Mouse (Mus musculus) myocyte (in vitro differentiated cells): ENCODE data around the gene Ryr2. TPM values are rescaled to one million over a fixed set of nuclear protein-coding genes. Genes with fewer than 3 reads are reported as not detected.
"Not testable (repeated sequence)": the region's sequence is repeated elsewhere in the genome, so short reads cannot be mapped to it uniquely, and the experiment has no call there.

ENCODE experiments used
- H3K27me3 ChIP-seq: one replicate; pipeline ENCODE4 v1.6.1; 2011; ENCODE audit not compliant: control insufficient read depth, insufficient read depth, insufficient read length
- H3K36me3 ChIP-seq: one replicate; pipeline ENCODE4 v1.6.1; 2011; ENCODE audit not compliant: control insufficient read depth, insufficient read depth
- H3K4me2 ChIP-seq: one replicate; pipeline ENCODE4 v1.6.1; 2011; ENCODE audit warnings: low read depth, control low read depth
- H3K4me3 ChIP-seq: one replicate; pipeline ENCODE4 v1.5.1; 2011; ENCODE audit warnings: mild to moderate bottlenecking, control low read depth, moderate library complexity
- H3K79me2 ChIP-seq: one replicate; pipeline ENCODE4 v1.6.1; 2011; ENCODE audit not compliant: control insufficient read depth, insufficient read depth
- H3ac ChIP-seq: one replicate; pipeline ENCODE4 v1.6.1; 2011; ENCODE audit not compliant: control insufficient read depth, insufficient read length
- CEBPB ChIP-seq: IDR thresholded peaks from 2 replicates; pipeline ENCODE4 v1.6.1; 2011; ENCODE audit warnings: mild to moderate bottlenecking, moderate library complexity; ENCODE audit not compliant: poor library complexity, insufficient read depth, severe bottlenecking
- E2F4 ChIP-seq: IDR thresholded peaks from one replicate; pipeline ENCODE4 v1.6.1; 2011; ENCODE audit warnings: mild to moderate bottlenecking, control low read depth, moderate library complexity; ENCODE audit not compliant: insufficient read depth
- MAX ChIP-seq: IDR thresholded peaks from one replicate; pipeline ENCODE4 v1.6.1; 2011; ENCODE audit warnings: low read depth, mild to moderate bottlenecking, control low read depth
- MYOD1 ChIP-seq, 3 experiments: IDR thresholded peaks; one replicate each; pipeline ENCODE4 v1.6.1; 2011; ENCODE audit warnings: control low read depth in 2 of 3, low read depth in 2 of 3, mild to moderate bottlenecking in 2 of 3, moderate library complexity in 1 of 3; ENCODE audit not compliant: insufficient read length in 2 of 3, control insufficient read depth in 1 of 3
- MYOG ChIP-seq, 3 experiments: IDR thresholded peaks; one replicate each; pipeline ENCODE4 v1.6.1; 2011; ENCODE audit warnings: control low read depth in 2 of 3, low read depth in 2 of 3, mild to moderate bottlenecking in 2 of 3; ENCODE audit not compliant: insufficient read length in 2 of 3, control insufficient read depth in 1 of 3, insufficient read depth in 1 of 3
- POLR2A ChIP-seq: IDR thresholded peaks from one replicate; pipeline ENCODE4 v1.6.1; 2011; ENCODE audit warnings: low read depth, mild to moderate bottlenecking, control low read depth, moderate library complexity; ENCODE audit not compliant: insufficient read length
- POLR2AphosphoS2 ChIP-seq: IDR thresholded peaks from one replicate; pipeline ENCODE4 v1.6.1; 2011; ENCODE audit warnings: low read depth, control low read depth; ENCODE audit not compliant: insufficient read length
- REST ChIP-seq: IDR thresholded peaks from one replicate; pipeline ENCODE4 v1.6.1; 2011; ENCODE audit warnings: mild to moderate bottlenecking, control low read depth, moderate library complexity; ENCODE audit not compliant: insufficient read depth, insufficient read length
- SRF ChIP-seq: IDR thresholded peaks from one replicate; pipeline ENCODE4 v1.6.1; 2011; ENCODE audit warnings: low read depth; ENCODE audit not compliant: control insufficient read depth, insufficient read length
- TCF12 ChIP-seq: IDR thresholded peaks from one replicate; pipeline ENCODE4 v1.6.1; 2011; ENCODE audit warnings: mild to moderate bottlenecking, control low read depth; ENCODE audit not compliant: poor library complexity, insufficient read depth, severe bottlenecking
- TCF3 ChIP-seq: IDR thresholded peaks from one replicate; pipeline ENCODE4 v1.6.1; 2011; ENCODE audit warnings: low read depth, control low read depth; ENCODE audit not compliant: insufficient read length
- USF1 ChIP-seq: IDR thresholded peaks from one replicate; pipeline ENCODE4 v1.6.1; 2011; ENCODE audit warnings: low read depth, mild to moderate bottlenecking, control low read depth, moderate library complexity
- polyA plus RNA-seq: library from polyadenylated mRNA; unstranded; fragments of >200 nt; fragmentation: generic; extraction: Trizol; gene quantifications from one replicate; pipeline ENCODE4 v1.2.1, GENCODE M21; 2012; ENCODE audit warnings: missing spikeins

Ryr2 gene
- polyA plus RNA-seq, 1 experiment: not detected

DNA sequence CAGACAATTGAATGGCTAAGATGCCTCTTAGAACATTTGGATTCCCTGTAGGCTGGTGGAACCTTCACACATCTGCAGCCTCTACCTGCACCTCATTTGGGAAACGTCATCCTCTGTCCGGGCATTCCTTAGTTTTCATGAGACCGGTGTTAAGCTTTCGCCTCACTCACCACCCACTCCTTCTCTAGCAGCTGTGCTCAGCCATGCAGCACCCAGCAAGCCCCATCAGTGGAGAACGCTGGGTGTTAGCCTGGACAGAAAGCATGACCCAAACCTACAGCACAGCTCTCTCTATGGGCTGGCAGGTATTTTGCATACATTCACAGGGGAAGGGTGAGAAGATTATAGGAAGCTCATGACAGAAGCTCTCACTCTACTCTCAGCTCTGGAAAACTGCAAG lies 36.6 kb upstream of the Ryr2 start:
- Histone ChIP-seq H3ac (no peak overlapping the region), H3K4me2 (no peak overlapping the region), H3K79me2 (no peaks in the 10 kb centered on the region), H3K36me3 (no peaks in the 10 kb centered on the region), H3K27me3 (no peaks in the 10 kb centered on the region), H3K4me3 (no peak overlapping the region)
- TF ChIP-seq POLR2AphosphoS2 (no peak), E2F4 (no peak), MYOD1 (IDR thresholded peaks at IDR 0.05; ENCODE audit: control insufficient read depth in 1 of 3, insufficient read length in 2 of 3, low read depth in 2 of 3) (no peak)

DNA sequence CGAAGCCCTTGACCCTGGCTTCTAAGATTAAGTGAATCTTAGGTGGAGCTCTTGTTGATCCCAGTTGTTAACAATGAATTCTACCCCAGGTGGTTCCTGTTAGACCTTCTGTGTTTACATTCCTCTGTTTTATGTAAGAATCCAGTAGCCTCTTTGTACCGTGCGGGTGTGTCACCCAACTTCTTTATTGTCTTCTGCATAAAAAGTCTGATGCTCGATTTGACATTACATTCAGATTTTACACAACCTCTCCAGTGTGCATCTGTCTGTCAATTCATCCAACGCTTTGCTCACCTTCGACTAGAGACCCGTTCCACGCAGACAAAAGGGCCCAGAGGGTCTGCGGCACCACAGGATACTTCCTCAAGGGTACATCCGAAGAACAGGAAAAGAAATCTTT lies 29.7 kb upstream of the Ryr2 start:
- H3ac ChIP-seq, H3K79me2 ChIP-seq, H3K36me3 ChIP-seq, H3K4me2 ChIP-seq, H3K27me3 ChIP-seq, H3K4me3 ChIP-seq: not testable (repeated sequence)

DNA sequence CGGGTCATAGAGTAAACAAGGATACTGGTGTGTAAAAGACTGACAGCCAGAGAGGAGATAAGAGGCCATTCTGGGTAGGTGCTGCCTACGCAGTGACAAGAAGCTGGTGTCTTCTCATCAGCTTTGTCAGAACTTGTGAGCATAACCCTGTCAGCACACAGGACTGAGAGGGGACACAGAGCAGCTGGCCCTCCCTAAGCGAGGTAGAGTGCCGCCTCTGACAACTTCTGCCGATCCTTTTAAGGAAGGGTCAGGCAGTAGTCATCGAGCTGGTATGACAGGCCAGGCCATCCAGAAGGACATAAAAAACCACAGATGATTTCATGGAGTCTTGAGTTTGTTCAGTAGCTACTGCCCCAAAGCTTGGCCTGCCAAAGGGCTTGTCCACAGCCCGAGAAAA lies 26.8 kb upstream of the Ryr2 start:
- TF ChIP-seq POLR2A (no peak), MYOG (IDR thresholded peaks at IDR 0.05; ENCODE audit: control insufficient read depth in 1 of 3, insufficient read depth in 1 of 3, insufficient read length in 2 of 3, low read depth in 2 of 3) (peak in 1 of 3 experiments; percentile 74), USF1 (no peak), E2F4 (no peak), SRF (peak; percentile 82), MYOD1 (IDR thresholded peaks at IDR 0.05; ENCODE audit: control insufficient read depth in 1 of 3, insufficient read length in 2 of 3, low read depth in 2 of 3) (peak in 2 of 3 experiments; percentile 20 to 73)
- Histone ChIP-seq H3K79me2 (no peaks in the 10 kb centered on the region), H3ac (no peak overlapping the region), H3K4me2 (peak overlapping the region; percentile 47), H3K36me3 (no peaks in the 10 kb centered on the region), H3K27me3 (no peaks in the 10 kb centered on the region), H3K4me3 (no peak overlapping the region)

DNA sequence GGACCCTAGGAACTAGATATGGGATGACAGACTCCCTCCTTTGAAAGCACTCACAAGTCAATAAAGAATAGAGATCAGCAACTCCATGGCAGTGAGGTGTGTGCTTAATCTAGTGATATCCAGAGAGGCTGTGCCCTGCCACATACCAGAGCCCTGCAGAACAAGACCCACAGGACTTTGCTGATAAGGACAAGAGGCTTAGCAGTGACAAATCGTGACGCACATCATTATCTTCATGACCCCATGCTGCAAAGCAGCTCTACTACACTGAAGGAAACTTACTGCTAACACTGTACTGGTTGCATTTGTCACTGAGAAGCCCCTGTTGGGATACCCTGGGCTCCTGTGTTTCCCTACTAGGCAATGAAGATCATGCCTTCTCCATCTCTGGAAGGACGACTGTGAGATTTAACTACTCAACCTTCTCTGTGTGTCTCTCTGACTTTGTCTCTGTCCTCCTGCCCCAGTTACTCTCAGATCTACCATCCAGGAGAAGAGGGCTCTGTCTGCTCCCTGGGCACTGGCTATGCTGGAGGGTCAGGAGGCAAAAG lies 25.5 kb upstream of the Ryr2 start:
- Histone ChIP-seq H3K36me3 (no peaks in the 10 kb centered on the region), H3ac (no peak overlapping the region), H3K79me2 (no peaks in the 10 kb centered on the region), H3K4me2 (no peak overlapping the region), H3K4me3 (no peak overlapping the region), H3K27me3 (no peaks in the 10 kb centered on the region)
- TF ChIP-seq REST (no peak), MAX (no peak), TCF3 (no peak), E2F4 (no peak), TCF12 (no peak), CEBPB (no peak), POLR2A (no peak), SRF (no peak), MYOD1 (IDR thresholded peaks at IDR 0.05; ENCODE audit: control insufficient read depth in 1 of 3, insufficient read length in 2 of 3, low read depth in 2 of 3) (no peak), POLR2AphosphoS2 (no peak), MYOG (IDR thresholded peaks at IDR 0.05; ENCODE audit: control insufficient read depth in 1 of 3, insufficient read depth in 1 of 3, insufficient read length in 2 of 3, low read depth in 2 of 3) (no peak), USF1 (no peak)

DNA sequence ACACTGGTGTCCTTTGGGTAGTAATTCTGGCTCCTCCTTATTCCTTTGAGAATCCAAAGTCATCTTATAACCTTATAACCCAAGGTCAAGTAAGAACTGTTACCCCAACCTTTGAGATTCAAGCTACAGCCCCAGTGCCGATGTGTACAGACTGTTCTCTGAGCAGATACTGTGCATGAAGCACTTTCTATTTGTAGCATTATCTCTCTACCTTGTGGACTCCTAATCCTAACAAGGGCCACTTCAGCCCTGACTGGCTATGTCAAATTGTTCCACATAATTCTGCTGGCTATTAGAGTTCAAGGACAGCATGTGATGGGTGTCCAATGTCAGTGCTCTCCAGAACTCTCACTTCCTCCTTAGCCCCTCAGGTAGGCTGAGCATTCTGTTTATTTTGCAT lies 22.4 kb upstream of the Ryr2 start:
- Histone ChIP-seq H3ac (no peak overlapping the region), H3K79me2 (no peaks in the 10 kb centered on the region), H3K27me3 (no peaks in the 10 kb centered on the region), H3K36me3 (no peaks in the 10 kb centered on the region), H3K4me3 (no peak overlapping the region), H3K4me2 (no peak overlapping the region)
- TF ChIP-seq TCF12: no peak
- no peak for TF ChIP-seq E2F4
- TF ChIP-seq POLR2AphosphoS2: no peak
- no peak for TF ChIP-seq POLR2A
- no peak for TF ChIP-seq MYOD1 (IDR thresholded peaks at IDR 0.05; ENCODE audit: control insufficient read depth in 1 of 3, insufficient read length in 2 of 3, low read depth in 2 of 3)
- no peak for TF ChIP-seq USF1
- TF ChIP-seq CEBPB: no peak
- no peak for TF ChIP-seq MYOG (IDR thresholded peaks at IDR 0.05; ENCODE audit: control insufficient read depth in 1 of 3, insufficient read depth in 1 of 3, insufficient read length in 2 of 3, low read depth in 2 of 3)

DNA sequence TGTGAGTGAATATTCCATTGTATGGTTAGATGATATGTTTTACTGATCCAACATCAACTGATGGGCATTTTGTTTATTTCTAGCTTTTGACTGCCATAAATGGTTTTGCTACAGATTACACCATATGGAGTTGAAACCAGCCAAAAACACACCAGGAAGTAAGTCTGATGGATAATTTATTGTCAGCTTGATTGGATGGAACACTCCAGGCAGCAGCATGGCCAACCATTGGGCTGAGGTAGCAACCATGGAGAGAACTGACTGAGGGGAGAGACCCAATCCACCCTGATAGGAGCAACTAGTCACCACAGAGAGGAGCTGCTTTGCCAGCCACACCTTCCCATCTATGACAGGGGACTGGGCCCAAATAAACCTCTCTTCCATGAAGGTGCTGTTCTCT lies 19.4 kb upstream of the Ryr2 start:
- TF ChIP-seq MYOD1 (IDR thresholded peaks at IDR 0.05; ENCODE audit: control insufficient read depth in 1 of 3, insufficient read length in 2 of 3, low read depth in 2 of 3) (no peak), USF1 (no peak), POLR2AphosphoS2 (no peak), POLR2A (no peak), CEBPB (no peak), TCF12 (no peak), MYOG (IDR thresholded peaks at IDR 0.05; ENCODE audit: control insufficient read depth in 1 of 3, insufficient read depth in 1 of 3, insufficient read length in 2 of 3, low read depth in 2 of 3) (no peak), E2F4 (no peak), REST (no peak), SRF (no peak)
- H3K27me3 ChIP-seq: no peaks in the 10 kb centered on the region
- H3K4me3 ChIP-seq: no peak overlapping the region
- H3ac ChIP-seq: no peak overlapping the region
- no peaks in the 10 kb centered on the region for H3K36me3 ChIP-seq
- no peak overlapping the region for H3K4me2 ChIP-seq
- no peaks in the 10 kb centered on the region for H3K79me2 ChIP-seq
